Mouse (Mus musculus): ENCODE measurements around the gene Bglap.
"Not testable (repeated sequence)": the region's sequence is repeated elsewhere in the genome, so short reads cannot be mapped to it uniquely, and the experiment has no call there.

Gene Bglap

DNA sequence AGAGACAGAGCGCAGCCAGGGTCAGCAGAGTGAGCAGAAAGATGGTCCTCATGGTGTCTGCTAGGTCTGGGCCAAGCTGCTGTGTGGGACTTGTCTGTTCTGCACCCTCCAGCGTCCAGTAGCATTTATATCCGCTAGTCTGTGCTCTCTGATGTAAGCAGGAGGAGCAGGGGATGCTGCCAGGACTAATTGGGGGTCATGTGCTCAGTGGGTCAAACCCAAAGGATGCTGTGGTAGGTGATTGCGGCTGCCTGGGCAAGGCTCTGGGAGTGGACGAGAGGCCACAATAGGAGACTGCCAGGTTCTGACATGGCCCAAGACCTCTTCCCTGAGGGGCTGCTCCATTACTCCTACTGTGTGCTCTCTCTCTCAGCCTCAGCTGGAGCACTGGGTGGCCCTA, at the start of gene Bglap:
Bglap (minus strand) TSS at position 101 of the 400 bp plus-strand sequence.
- no peak for DNase-seq (ENCODE audit: low spot score)

- DNase-seq (ENCODE audit: low spot score): not testable (repeated sequence)
Measured at GRCm38 (mm10) chr3:88428639-88429038, 44.4 kb upstream of the Bglap start.

DNA sequence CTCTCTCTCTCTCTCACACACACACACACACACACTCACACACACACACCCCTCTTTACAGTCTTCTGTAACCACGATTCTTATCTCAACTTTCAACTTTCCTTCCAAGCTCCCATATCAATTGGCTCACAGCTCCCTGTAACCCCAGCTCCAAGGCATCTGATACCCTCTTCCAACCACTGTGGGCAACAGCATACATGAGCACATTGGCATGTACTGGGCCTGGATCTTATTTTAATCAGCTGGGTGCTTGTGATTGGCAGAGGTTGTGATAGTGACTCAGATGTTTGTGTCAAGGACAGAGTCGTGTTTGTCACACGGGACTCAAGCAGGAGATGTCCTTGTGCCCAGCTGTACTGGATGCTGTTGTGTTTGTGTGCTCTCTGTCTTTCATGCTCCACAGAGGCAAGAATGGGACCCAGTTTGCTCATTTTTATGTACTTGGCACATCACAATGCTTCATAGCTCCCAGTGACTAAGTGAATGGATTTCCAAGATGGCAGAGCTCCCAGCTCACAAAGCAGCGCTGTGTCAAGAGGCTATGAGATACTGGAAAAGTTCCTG, 43.2 kb upstream of the Bglap start:
- DNase-seq (ENCODE audit: low spot score): no peak

- no peak for DNase-seq (ENCODE audit: low spot score)
Measured at GRCm38 (mm10) chr3:88425708-88426420, 41.6 kb upstream of the Bglap start.

GRCm38 (mm10) chr3:88425330-88425689, 41.0 kb upstream of the Bglap start:
- DNase-seq (ENCODE audit: low spot score): no peak

- peak; percentile 98 for DNase-seq (ENCODE audit: low spot score)
Measured at GRCm38 (mm10) chr3:88424605-88425329, 40.5 kb upstream of the Bglap start, which contains the start of gene Slc25a44. Slc25a44 (minus strand) TSS chr3:88425139.

DNA sequence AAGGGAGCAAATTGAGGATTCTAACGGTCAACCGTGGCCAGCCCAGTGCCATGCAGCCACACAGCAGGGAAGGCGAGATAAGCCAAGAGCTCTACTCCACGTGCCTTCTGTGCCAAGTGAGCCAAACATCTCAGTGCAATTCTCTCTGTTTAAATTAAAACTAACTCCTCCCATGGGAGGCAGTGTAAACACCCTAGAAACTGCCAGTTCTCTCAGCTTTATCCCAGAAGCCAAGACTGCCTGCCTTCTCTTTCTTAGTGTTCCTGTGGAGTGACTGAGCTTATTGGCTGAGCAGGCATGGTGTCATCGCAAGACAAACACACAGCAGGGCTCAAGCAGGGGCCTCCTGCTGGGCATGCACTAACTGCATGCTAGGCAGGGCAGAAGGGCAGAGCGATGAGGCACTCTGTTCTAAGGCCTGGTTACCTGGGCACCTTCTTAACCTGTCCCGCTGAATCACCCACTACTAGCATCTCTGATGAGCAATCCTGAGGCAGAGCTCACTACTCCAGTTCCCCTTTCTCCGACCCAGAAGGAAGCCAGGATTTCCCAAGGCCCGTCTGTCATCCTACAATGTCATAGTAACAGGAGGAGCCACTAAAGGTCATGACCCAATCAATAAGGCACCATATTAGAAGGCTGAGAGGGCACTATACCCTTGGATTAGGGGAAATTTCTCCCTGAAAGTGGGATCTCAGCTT, 37.9 kb upstream of the Bglap start:
- peak; percentile 81 for DNase-seq (ENCODE audit: low spot score)

DNA sequence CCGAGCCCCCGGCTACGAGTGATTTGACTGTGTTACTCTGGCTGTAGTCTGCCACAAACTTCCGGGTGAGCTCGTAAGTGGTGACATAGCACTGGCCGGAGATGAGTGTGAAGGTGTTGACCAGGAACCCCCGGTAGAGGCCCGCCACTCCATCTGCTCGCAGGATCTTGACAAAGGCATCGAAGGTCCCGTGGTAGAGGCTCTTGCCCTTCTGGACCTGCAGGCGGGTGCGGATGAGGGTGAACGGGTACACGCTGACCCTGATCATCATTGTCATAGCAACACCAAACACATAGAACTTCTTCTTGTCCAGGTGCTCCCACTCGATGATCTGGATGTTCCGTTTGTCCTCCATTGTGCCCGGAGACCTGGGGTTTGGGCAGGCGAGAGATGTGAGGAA, 36.5 kb upstream of the Bglap start:
- no peak for DNase-seq (ENCODE audit: low spot score)

DNA sequence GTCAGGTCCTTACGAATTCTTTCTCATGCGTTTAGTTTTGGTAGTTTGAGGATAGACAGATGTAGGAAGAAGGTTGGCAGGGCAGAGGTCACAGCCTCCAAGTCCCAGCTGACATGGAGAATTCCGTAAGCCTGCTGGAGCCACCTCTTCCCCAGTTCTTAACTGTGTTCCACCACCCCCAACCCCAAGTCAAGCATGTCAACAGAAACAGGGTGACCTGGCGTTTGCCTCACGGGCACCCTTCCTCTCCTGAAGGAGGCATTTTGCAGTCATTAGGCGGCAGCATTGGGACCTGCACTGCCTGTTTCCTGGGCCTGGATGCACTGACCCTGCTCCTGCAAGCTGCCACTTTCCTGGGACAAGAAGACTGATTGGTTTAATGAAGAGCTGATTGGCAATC, 33.8 kb upstream of the Bglap start:
- DNase-seq (ENCODE audit: low spot score): no peak

DNA sequence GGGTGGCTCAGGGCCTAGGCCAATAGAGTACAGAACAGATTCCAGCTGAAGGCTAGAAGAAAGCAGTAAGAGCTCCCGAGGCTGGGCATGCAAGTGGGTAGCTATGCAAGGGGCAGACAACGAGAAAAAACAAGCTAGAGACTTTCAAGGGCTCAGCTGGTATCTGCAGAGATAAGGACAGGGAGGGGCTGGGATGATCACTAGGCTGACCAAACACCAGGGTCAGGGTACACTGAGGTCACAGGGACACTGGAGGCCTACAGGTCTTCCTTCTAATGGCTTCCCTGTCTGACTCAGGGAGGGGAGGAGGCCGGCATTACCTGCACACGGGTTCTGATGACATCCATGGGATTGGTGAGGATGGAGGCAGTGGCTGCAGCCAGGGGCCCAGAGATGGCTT, 31.4 kb upstream of the Bglap start:
- no peak for DNase-seq (ENCODE audit: low spot score)

- no peak for DNase-seq (ENCODE audit: low spot score)
Measured at GRCm38 (mm10) chr3:88412636-88413035, 28.4 kb upstream of the Bglap start.

- DNase-seq (ENCODE audit: low spot score): no peak
Measured at GRCm38 (mm10) chr3:88411681-88412080, 27.4 kb upstream of the Bglap start.

GRCm38 (mm10) chr3:88410645-88411031, 26.4 kb upstream of the Bglap start:
- no peak for DNase-seq (ENCODE audit: low spot score)

DNA sequence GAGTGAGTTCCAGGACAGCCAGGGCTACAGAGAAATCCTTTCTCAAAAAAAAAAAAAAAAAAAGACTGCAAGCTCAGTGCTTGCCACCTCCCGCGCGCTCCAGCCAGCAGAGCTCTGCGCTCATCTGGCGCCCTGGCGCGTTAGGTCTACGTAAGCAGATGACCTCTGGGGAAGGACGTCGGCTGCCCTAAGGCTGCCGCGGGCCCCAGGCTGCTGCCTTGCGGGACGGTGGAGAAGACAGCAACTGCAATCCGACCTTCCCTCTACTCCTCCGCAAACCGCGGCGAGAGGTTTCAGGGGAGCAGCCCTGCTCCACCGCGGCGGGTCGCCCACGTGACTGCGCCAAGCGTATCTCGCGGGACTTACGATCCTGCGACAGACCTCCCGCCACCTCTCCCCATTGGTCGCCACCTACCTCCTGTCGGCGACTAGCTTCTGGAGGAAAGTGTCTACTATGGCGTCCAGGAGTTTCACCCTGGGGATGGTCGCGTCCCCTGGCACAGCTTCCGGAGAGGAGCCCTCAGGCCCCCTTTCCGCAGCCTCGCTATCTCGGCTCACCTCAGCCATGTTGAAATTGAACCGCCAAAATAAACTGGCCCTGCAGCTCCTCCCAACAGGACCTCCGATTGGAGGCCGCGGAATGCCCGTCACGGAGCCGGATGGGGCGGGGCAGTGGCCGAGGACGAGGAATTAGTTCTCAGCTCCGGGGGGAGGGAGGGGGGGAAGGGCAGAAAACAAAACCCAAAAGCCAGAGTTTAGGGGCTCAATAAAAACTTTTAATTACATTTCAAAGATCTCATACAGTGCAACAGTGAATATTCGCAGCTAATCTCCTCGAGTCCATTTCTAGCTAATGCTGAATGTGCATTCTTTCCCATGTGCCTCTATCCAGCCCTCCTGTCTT, 25.7 kb upstream of the Bglap start, which contains the start of gene Pmf1:
Pmf1 (minus strand) TSS at position 591 of the 904 bp plus-strand sequence.
- DNase-seq (ENCODE audit: low spot score): peak; percentile 95

DNA sequence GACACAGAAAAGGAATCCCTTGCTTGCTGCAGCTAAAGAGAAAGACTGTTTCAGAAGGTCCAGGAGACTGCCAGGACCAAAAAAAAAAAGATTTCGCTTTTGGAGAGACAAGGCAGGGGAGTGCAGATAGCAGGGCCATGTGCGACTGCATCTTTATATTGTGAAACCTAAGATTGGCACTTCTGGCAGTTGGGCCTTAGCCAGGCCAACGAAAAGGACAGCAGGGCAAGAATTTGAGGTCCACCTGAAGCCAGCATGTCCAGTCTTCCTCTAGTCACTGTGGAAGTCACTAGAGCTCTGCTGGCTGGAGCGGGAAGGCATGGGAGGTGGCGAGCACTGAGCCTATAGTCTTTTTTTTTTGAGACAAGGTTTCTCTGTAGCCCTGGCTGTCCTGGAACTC, 24.7 kb upstream of the Bglap start:
- no peak for DNase-seq (ENCODE audit: low spot score)

DNA sequence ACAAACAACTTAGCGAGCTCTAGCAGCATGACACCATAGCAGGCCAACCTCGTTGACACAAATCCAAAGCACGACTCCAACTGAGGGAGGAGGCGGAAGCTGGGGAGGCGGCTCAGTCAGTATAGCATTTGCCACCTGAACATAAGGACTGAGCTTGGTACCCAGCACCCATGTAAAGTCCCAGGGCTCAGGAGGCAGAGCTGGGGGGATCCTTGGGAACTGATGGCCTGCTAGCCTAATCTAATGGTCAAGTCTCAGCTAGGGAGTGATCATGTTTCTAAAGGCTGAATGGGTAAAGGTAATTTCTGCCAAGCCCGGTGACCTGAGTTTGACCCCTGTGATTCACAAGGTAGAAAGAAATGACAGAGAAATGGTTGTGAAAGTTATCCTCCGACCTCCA, 23.3 kb upstream of the Bglap start:
- DNase-seq (ENCODE audit: low spot score): no peak

DNA sequence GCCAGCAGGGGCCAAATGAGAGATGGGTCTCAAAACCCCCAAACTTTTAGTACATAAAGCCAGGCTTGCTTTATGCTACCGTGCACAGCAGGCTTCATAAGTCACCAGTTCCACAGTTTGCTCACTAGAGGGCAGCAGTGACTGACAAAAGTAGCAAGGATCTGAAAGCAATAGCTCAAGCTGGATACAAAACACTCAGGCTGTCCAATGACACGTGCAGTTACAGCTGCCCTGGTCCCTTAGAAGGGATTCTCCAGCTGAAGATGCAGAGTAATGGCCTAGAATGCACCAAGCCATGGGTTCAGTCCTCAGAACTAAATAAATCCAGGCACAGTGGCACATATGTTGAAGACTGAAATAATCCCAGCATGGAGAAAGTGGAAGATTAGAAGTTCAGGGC, 22.8 kb upstream of the Bglap start:
- peak; percentile 76 for DNase-seq (ENCODE audit: low spot score)

GRCm38 (mm10) chr3:88403522-88404230, 19.4 kb upstream of the Bglap start:
- no peak for DNase-seq (ENCODE audit: low spot score)

DNA sequence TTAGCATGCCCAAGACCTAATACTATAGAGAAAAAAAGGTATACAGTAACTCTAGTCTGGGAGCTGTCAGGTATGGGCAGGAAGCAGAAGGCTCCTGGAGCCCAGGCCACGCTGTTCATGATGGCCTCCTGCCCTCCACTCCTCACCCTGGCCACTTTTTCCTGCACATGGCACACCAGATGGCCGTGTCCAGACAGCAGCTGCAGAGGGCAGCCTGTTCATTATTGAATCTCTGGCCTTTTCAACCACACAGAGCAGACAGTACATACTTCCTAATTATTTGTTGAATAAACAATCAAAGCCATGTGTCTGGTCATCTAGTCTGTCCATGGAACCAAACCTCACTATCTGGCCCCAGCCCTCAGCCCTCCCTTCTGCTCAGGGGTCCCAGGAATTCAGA, 14.4 kb upstream of the Bglap start:
- no peak for DNase-seq (ENCODE audit: low spot score)

- DNase-seq (ENCODE audit: low spot score): no peak
Measured at GRCm38 (mm10) chr3:88395742-88396141, 11.5 kb upstream of the Bglap start.

- no peak for DNase-seq (ENCODE audit: low spot score)
Measured at GRCm38 (mm10) chr3:88395288-88395687, 11.0 kb upstream of the Bglap start.
